Mouse (Mus musculus) limb, embryonic 14.5 days (tissue): ENCODE data around the gene Hnrnpab. TPM values are rescaled to one million over a fixed set of nuclear protein-coding genes. Genes with fewer than 3 reads are reported as not detected.

Source experiments
- ATAC-seq: fragments of 200-750 bp; cut with Nextera tagmentation; 2 replicates; pipeline ENCODE4 v1.8.0; 2017; ENCODE audit warnings: low read depth, moderate number of reproducible peaks, moderate TSS enrichment; ENCODE audit not compliant: low FRiP score
- DNase-seq: peaks from one replicate; pipeline ENCODE4 v3.0.0-alpha.2; 2015; ENCODE audit warnings: low spot score
- H3K27ac ChIP-seq: fragments of 300-500 bp; sonication (generic); replicated peaks from 2 replicates; pipeline ENCODE4 v1.5.1; 2014; ENCODE audit warnings: low read depth, mild to moderate bottlenecking, low read length, moderate library complexity, mixed read lengths
- H3K27me3 ChIP-seq: fragments of 300-500 bp; sonication (generic); 2 replicates; pipeline ENCODE4 v1.6.1; 2014; ENCODE audit warnings: low read length, mixed read lengths; ENCODE audit not compliant: control insufficient read depth, insufficient read depth
- H3K36me3 ChIP-seq: fragments of 300-500 bp; sonication (generic); 2 replicates; pipeline ENCODE4 v1.6.1; 2014; ENCODE audit warnings: mild to moderate bottlenecking, low read length, moderate library complexity, mixed read lengths; ENCODE audit not compliant: control insufficient read depth, insufficient read depth
- H3K4me1 ChIP-seq: fragments of 300-500 bp; sonication (generic); 2 replicates; pipeline ENCODE4 v1.6.1; 2014; ENCODE audit warnings: antibody characterized with exemption, low read length, mixed read lengths; ENCODE audit not compliant: control insufficient read depth, insufficient read depth
- H3K4me2 ChIP-seq: fragments of 300-500 bp; sonication (generic); replicated peaks from 2 replicates; pipeline ENCODE4 v1.6.1; 2014; ENCODE audit warnings: low read depth, mild to moderate bottlenecking, low read length, moderate library complexity; ENCODE audit not compliant: severe bottlenecking
- H3K4me3 ChIP-seq: fragments of 300-500 bp; sonication (generic); replicated peaks from 2 replicates; pipeline ENCODE4 v1.5.1; 2014; ENCODE audit warnings: low read length
- H3K9ac ChIP-seq: fragments of 300-500 bp; sonication (generic); 2 replicates; pipeline ENCODE4 v1.6.1; 2014; ENCODE audit warnings: mild to moderate bottlenecking, low read depth, low read length, moderate library complexity; ENCODE audit not compliant: severe bottlenecking
- H3K9me3 ChIP-seq: fragments of 300-500 bp; sonication (generic); 2 replicates; pipeline ENCODE4 v1.6.1; 2016; ENCODE audit warnings: low read length; ENCODE audit not compliant: control insufficient read depth
- POLR2A ChIP-seq: fragments of 200-500 bp; IDR thresholded peaks from 2 replicates; pipeline ENCODE4 v1.8.0; 2012; ENCODE audit warnings: inconsistent platforms, mild to moderate bottlenecking, moderate library complexity, borderline replicate concordance; ENCODE audit not compliant: insufficient read depth, insufficient read length; ENCODE audit errors: extremely low read depth
- WGBS: fragments of 180-500 bp; shearing (Covaris S2); extraction: QIAGEN DNeasy Blood & Tissue Kit; methylation state at CpG from one replicate; pipeline ENCODE4 v1.1.7; 2014; 5-methylcytosine and 5-hydroxymethylcytosine counted together
- polyA plus RNA-seq, 2 experiments: library from polyadenylated mRNA; depleted of rRNA in 1 of 2; stranded (reverse) in 1 of 2; unstranded in 1 of 2; fragments of >200 nt; fragmentation: Nextera tagmentation in 1 of 2; extraction: Ambion mirVana in 1 of 2; gene quantifications; 2 replicates each; pipeline versions ENCODE4 v1.2.1 to v1.2.3; 2012 to 2014

The Hnrnpab gene
- polyA plus RNA-seq, 2 experiments: 480 to 516 TPM

- TF ChIP-seq POLR2A: no peak
- Histone ChIP-seq H3K4me3 (no peak overlapping the region), H3K27me3 (no peaks in the 10 kb centered on the region), H3K4me2 (peak overlapping the region; percentile 33), H3K4me1 (peaks cover 10% of the 10 kb centered on the region), H3K36me3 (peaks cover 11% of the 10 kb centered on the region), H3K9me3 (no peaks in the 10 kb centered on the region), H3K9ac (no peak overlapping the region), H3K27ac (peak overlapping the region; percentile 56)
- 58% methylated on average over 5 of the region's 5 CpGs for WGBS
- ATAC-seq (no peak), DNase-seq (no peak)
Measured at GRCm38 (mm10) chr11:51638497-51638896, 31.9 kb upstream of the Hnrnpab start.

GRCm38 (mm10) chr11:51637971-51638414, 31.3 kb upstream of the Hnrnpab start:
- Histone ChIP-seq H3K9me3 (no peaks in the 10 kb centered on the region), H3K9ac (peak overlapping the region; percentile 18), H3K4me3 (peak overlapping the region; percentile 14), H3K36me3 (peaks cover 5% of the 10 kb centered on the region; the same call in 1 of the 2 replicates), H3K27me3 (no peaks in the 10 kb centered on the region), H3K4me2 (peak overlapping the region; percentile 33), H3K4me1 (peaks cover 10% of the 10 kb centered on the region), H3K27ac (peak overlapping the region; percentile 56)
- peak; percentile 69 for DNase-seq
- TF ChIP-seq POLR2A: no peak
- 3% methylated on average over 17 of the region's 17 CpGs for WGBS
- peak; percentile 28; the same call in 1 of the 2 replicates for ATAC-seq

DNA sequence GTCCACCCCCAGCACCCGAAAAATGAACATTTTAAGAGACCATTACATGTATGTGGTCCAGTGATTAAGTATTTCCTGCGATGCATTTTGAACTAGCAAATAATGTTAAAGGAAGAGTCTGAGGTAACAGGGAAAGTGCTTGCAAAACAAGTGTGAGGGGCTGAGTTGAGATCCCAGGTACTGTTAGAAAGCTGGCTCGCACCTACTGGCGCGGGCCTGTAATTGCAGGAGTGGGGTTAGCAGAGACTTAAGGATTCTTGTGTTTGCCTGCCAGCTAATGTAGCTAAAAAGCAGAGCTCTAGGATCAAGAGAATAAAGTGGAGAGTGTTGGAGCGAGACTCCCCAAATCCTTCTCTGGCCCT, 29.7 kb upstream of the Hnrnpab start:
- H3K27ac ChIP-seq: peak overlapping the region; percentile 63
- peak; percentile 34; the same call in 1 of the 2 replicates for ATAC-seq
- no peaks in the 10 kb centered on the region for H3K9me3 ChIP-seq

GRCm38 (mm10) chr11:51635525-51636322, 29.1 kb upstream of the Hnrnpab start, which contains the start of gene Rmnd5b:
Gene Rmnd5b, minus strand, starts transcription at chr11:51635896.
- peak; percentile 81 for ATAC-seq
- WGBS: 1% methylated on average over 59 of the region's 61 CpGs

More for the DNA sequence above, 29.7 kb upstream of the Hnrnpab start:
- H3K4me1 ChIP-seq: peaks cover 10% of the 10 kb centered on the region
- H3K27me3 ChIP-seq: no peaks in the 10 kb centered on the region
- WGBS: under 1% methylated on average over 6 of the region's 6 CpGs
- H3K4me2 ChIP-seq: peak overlapping the region; percentile 70
- H3K4me3 ChIP-seq: peak overlapping the region; percentile 58
- no peak for TF ChIP-seq POLR2A
- H3K36me3 ChIP-seq: no peaks in the 10 kb centered on the region
- H3K9ac ChIP-seq: peak overlapping the region; percentile 62
- peak; percentile 86 for DNase-seq

GRCm38 (mm10) chr11:51635127-51635524, 28.5 kb upstream of the Hnrnpab start:
- 21% methylated on average over 6 of the region's 6 CpGs for WGBS
- Histone ChIP-seq H3K9me3 (no peaks in the 10 kb centered on the region), H3K36me3 (no peaks in the 10 kb centered on the region), H3K4me1 (peaks cover 10% of the 10 kb centered on the region), H3K4me3 (peak overlapping the region; percentile 58), H3K4me2 (peak overlapping the region; percentile 70), H3K27me3 (no peaks in the 10 kb centered on the region), H3K27ac (peak overlapping the region; percentile 63; the same call in 1 of the 2 replicates), H3K9ac (peak overlapping the region; percentile 62)
- ATAC-seq (no peak), DNase-seq (no peak)
- TF ChIP-seq POLR2A: no peak

More at GRCm38 (mm10) chr11:51635525-51636322, 29.1 kb upstream of the Hnrnpab start, which contains the start of gene Rmnd5b:
- peak within 1 kb of the TSS; percentile 62 for H3K9ac ChIP-seq
- peak within 1 kb of the TSS; percentile 58 for H3K4me3 ChIP-seq
- H3K36me3 ChIP-seq: no peaks in the 10 kb centered on the region
- DNase-seq: peak; percentile 88
- TF ChIP-seq POLR2A: 0 out of 2 replicates have a peak, but pooled peaks have one; percentile 52
- H3K4me1 ChIP-seq: peaks cover 10% of the 10 kb centered on the region
- H3K27me3 ChIP-seq: no peaks in the 10 kb centered on the region
- H3K4me2 ChIP-seq: peak within 1 kb of the TSS; percentile 70
- no peaks in the 10 kb centered on the region for H3K9me3 ChIP-seq
- H3K27ac ChIP-seq: peak within 1 kb of the TSS; percentile 63
